Mouse (Mus musculus): ENCODE measurements around the gene Mmrn2. TPM values are rescaled to one million over a fixed set of nuclear protein-coding genes. Genes with fewer than 3 reads are reported as not detected.

The Mmrn2 gene
- total and polyA plus RNA-seq, 3 experiments: 0.03 to 0.08 TPM; not detected in 1

DNA sequence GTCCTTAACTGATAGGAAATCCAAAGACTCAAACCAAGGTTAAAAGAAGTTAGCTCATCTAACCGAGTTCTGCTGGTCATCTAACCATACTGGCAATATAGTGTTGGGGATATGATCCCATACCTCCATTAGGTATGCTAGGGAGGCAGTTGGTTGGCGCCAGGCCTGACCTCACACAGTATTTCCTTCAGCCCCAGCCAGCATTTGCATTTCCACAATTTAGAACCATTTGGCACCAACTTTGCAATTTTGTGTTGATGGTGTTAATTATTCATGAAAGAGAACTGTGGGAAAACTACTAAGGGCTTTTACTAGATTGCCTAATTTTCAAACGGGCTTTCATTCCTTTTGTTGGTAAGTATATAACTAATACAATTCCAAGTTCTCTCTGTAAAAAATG is 43.4 kb upstream of the Mmrn2 start:
- TF ChIP-seq CHD2 (IDR thresholded peaks at IDR 0.05; ENCODE audit: low read length) (no peak), POLR2A (IDR thresholded peaks at IDR 0.05; ENCODE audit: control insufficient read depth in 1 of 2, insufficient read depth in 1 of 2, low read depth in 1 of 2, low read length in 2 of 2, poor library complexity in 1 of 2) (no peak), MYC (IDR thresholded peaks at IDR 0.05; ENCODE audit: low read depth, low read length) (no peak), MAX (IDR thresholded peaks at IDR 0.05; ENCODE audit: low read length) (no peak), SIN3A (IDR thresholded peaks at IDR 0.05; ENCODE audit: low read length) (no peak), USF2 (IDR thresholded peaks at IDR 0.05; ENCODE audit: borderline replicate concordance in 1 of 2, insufficient read depth in 1 of 2, low read depth in 1 of 2, low read length in 2 of 2) (no peak), CHD1 (IDR thresholded peaks at IDR 0.05; ENCODE audit: low read depth, low read length) (no peak), USF1 (IDR thresholded peaks at IDR 0.05; ENCODE audit: low read depth, low read length) (no peak), GABPA (IDR thresholded peaks at IDR 0.05; ENCODE audit: low read depth, low read length) (no peak), MAZ (IDR thresholded peaks at IDR 0.05; ENCODE audit: low read depth, low read length) (no peak)

DNA sequence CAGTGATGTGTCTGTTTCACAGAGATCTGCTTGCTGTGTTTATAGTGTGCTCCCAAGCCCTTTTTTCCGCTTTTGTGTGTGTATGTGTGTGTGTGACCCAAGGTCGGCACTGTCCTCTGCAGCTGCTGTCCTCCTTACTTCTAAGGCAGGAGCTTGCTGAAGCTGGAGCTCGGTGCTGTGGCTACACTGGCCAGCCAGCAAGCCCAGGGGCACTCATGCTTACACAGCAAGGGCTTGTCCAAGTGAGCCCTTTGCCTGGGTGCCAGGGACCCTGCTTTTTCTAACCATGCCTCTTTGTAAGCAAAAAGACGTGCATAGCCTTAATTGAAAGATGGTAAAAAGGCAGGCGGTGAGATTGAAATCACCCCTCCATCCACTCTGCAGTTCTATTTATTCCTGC is 42.8 kb upstream of the Mmrn2 start:
- H3K79me2 ChIP-seq (ENCODE audit: control insufficient read depth, insufficient read depth, low read length, poor library complexity): no peaks in the 10 kb centered on the region
- TF ChIP-seq MYC (IDR thresholded peaks at IDR 0.05; ENCODE audit: low read depth, low read length) (no peak), JUND (IDR thresholded peaks at IDR 0.05; ENCODE audit: low read depth, low read length) (no peak), ZMIZ1 (IDR thresholded peaks at IDR 0.05; ENCODE audit: low read depth, low read length) (no peak), GATA1 (IDR thresholded peaks at IDR 0.05; ENCODE audit: low read depth, low read length) (no peak), ZKSCAN1 (IDR thresholded peaks at IDR 0.05; ENCODE audit: low read depth, low read length) (no peak), TCF12 (IDR thresholded peaks at IDR 0.05; ENCODE audit: low read depth, low read length) (no peak), KAT2A (conservative IDR thresholded peaks at IDR 0.05; ENCODE audit: low read depth, low read length) (no peak), MAFK (IDR thresholded peaks at IDR 0.05; ENCODE audit: borderline replicate concordance, low read depth, low read length) (no peak), ZC3H11A (IDR thresholded peaks at IDR 0.05; ENCODE audit: low read depth, low read length) (no peak), E2F4 (IDR thresholded peaks at IDR 0.05; ENCODE audit: borderline replicate concordance, low read depth, low read length) (no peak), MAZ (IDR thresholded peaks at IDR 0.05; ENCODE audit: low read depth, low read length) (no peak), ETS1 (IDR thresholded peaks at IDR 0.05; ENCODE audit: low read depth, low read length) (no peak)
- peaks cover 6 to 21% of the 10 kb centered on the region in 2 experiments for H3K36me3 ChIP-seq (ENCODE audit: control insufficient read depth in 1 of 2, insufficient read depth in 2 of 2, low read length in 2 of 2)
- peaks cover 2 to 4% of the 10 kb centered on the region in 2 experiments; a peak in 2 of 4 replicates for H3K4me1 ChIP-seq (ENCODE audit: control insufficient read depth in 1 of 2, insufficient read depth in 2 of 2, low read length in 2 of 2)
- H3K27ac ChIP-seq (ENCODE audit: control insufficient read depth, low read depth, low read length): no peak overlapping the region
- H3K9me3 ChIP-seq (replicated peaks; ENCODE audit: insufficient read depth, low read length): no peaks in the 10 kb centered on the region
- H3K9ac ChIP-seq (ENCODE audit: control insufficient read depth, low read depth, low read length, poor library complexity, severe bottlenecking): no peak overlapping the region
- H3K27me3 ChIP-seq (ENCODE audit: control insufficient read depth in 1 of 2, insufficient read depth in 2 of 2, low read length in 2 of 2): no peaks in the 10 kb centered on the region
- no peak for DNase-seq (ENCODE audit: low read depth, low spot score)
- H3K4me3 ChIP-seq (ENCODE audit: control insufficient read depth in 1 of 2, insufficient read depth in 1 of 2, low read depth in 2 of 2, low read length in 2 of 2): no peak overlapping the region

More for the DNA sequence above, 43.4 kb upstream of the Mmrn2 start:
- H3K36me3 ChIP-seq (ENCODE audit: control insufficient read depth in 1 of 2, insufficient read depth in 2 of 2, low read length in 2 of 2): peaks cover 10 to 23% of the 10 kb centered on the region in 2 experiments
- H3K27me3 ChIP-seq (ENCODE audit: control insufficient read depth in 1 of 2, insufficient read depth in 2 of 2, low read length in 2 of 2): no peaks in the 10 kb centered on the region
- peaks cover 4 to 10% of the 10 kb centered on the region in 2 experiments; a peak in 2 of 4 replicates for H3K4me1 ChIP-seq (ENCODE audit: control insufficient read depth in 1 of 2, insufficient read depth in 2 of 2, low read length in 2 of 2)
- no peak for DNase-seq (ENCODE audit: low read depth, low spot score)
- H3K27ac ChIP-seq (ENCODE audit: control insufficient read depth, low read depth, low read length): no peak overlapping the region
- no peak overlapping the region for H3K9ac ChIP-seq (ENCODE audit: control insufficient read depth, low read depth, low read length, poor library complexity, severe bottlenecking)
- no peaks in the 10 kb centered on the region for H3K79me2 ChIP-seq (ENCODE audit: control insufficient read depth, insufficient read depth, low read length, poor library complexity)
- no peaks in the 10 kb centered on the region for H3K9me3 ChIP-seq (replicated peaks; ENCODE audit: insufficient read depth, low read length)
- no peak overlapping the region for H3K4me3 ChIP-seq (ENCODE audit: control insufficient read depth in 1 of 2, insufficient read depth in 1 of 2, low read depth in 2 of 2, low read length in 2 of 2)
